Mouse (Mus musculus): ENCODE measurements around the gene Nek9. TPM values are rescaled to one million over a fixed set of nuclear protein-coding genes. Genes with fewer than 3 reads are reported as not detected.
A peak's percentile ranks its signal among the peaks of the same experiment; 100 is the strongest.

The Nek9 gene
- total and polyA plus RNA-seq, 2 experiments: 14.0 to 17.0 TPM

GRCm38 (mm10) chr12:85372068-85372665 lies 33.0 kb upstream of the Nek9 start:
- Histone ChIP-seq H3K36me3 (ENCODE audit: control insufficient read depth, insufficient read depth, low read length) (no peaks in the 10 kb centered on the region), H3K4me1 (ENCODE audit: control insufficient read depth, insufficient read depth, low read length) (peaks cover 29% of the 10 kb centered on the region), H3K79me2 (ENCODE audit: control insufficient read depth, insufficient read depth, low read length) (peaks cover 45% of the 10 kb centered on the region; the same call in 1 of the 2 replicates), H3K9ac (ENCODE audit: low read depth, low read length) (no peak overlapping the region), H3K27ac (replicated peaks; ENCODE audit: insufficient read depth, low read depth, low read length) (no peak overlapping the region), H3K4me3 (ENCODE audit: insufficient read depth, low read depth, low read length) (no peak overlapping the region), H3K27me3 (ENCODE audit: control insufficient read depth, insufficient read depth, low read length) (no peaks in the 10 kb centered on the region)
- WGBS: 63% methylated on average over 8 of the region's 8 CpGs
- TF ChIP-seq POLR2A (IDR thresholded peaks at IDR 0.05; ENCODE audit: extremely low read depth, insufficient read depth, low read length): no peak
- TF ChIP-seq CTCF (IDR thresholded peaks at IDR 0.05; ENCODE audit: low read depth, low read length): no peak
- peak; percentile 31 for DNase-seq (ENCODE audit: extremely low read depth, low read depth, low spot score)

- Histone ChIP-seq H3K4me3 (ENCODE audit: insufficient read depth, low read depth, low read length) (no peak overlapping the region), H3K27ac (replicated peaks; ENCODE audit: insufficient read depth, low read depth, low read length) (no peak overlapping the region), H3K27me3 (ENCODE audit: control insufficient read depth, insufficient read depth, low read length) (no peaks in the 10 kb centered on the region), H3K4me1 (ENCODE audit: control insufficient read depth, insufficient read depth, low read length) (peaks cover 34% of the 10 kb centered on the region), H3K9ac (ENCODE audit: low read depth, low read length) (no peak overlapping the region), H3K36me3 (ENCODE audit: control insufficient read depth, insufficient read depth, low read length) (no peaks in the 10 kb centered on the region), H3K79me2 (ENCODE audit: control insufficient read depth, insufficient read depth, low read length) (peaks cover 58% of the 10 kb centered on the region; the same call in 1 of the 2 replicates)
- DNase-seq (ENCODE audit: extremely low read depth, low read depth, low spot score): no peak
- 25% methylated on average over 6 of the region's 6 CpGs for WGBS
- TF ChIP-seq CTCF (IDR thresholded peaks at IDR 0.05; ENCODE audit: low read depth, low read length) (no peak), POLR2A (IDR thresholded peaks at IDR 0.05; ENCODE audit: extremely low read depth, insufficient read depth, low read length) (no peak)
Measured at GRCm38 (mm10) chr12:85368441-85369063, 29.4 kb upstream of the Nek9 start.

GRCm38 (mm10) chr12:85366271-85366670 lies 27.1 kb upstream of the Nek9 start:
- TF ChIP-seq CTCF (IDR thresholded peaks at IDR 0.05; ENCODE audit: low read depth, low read length) (0 out of 2 replicates have a peak, but pooled peaks have one; percentile 22), POLR2A (IDR thresholded peaks at IDR 0.05; ENCODE audit: extremely low read depth, insufficient read depth, low read length) (no peak)
- H3K4me3 ChIP-seq (ENCODE audit: insufficient read depth, low read depth, low read length): no peak overlapping the region
- DNase-seq (ENCODE audit: extremely low read depth, low read depth, low spot score): no peak
- H3K27me3 ChIP-seq (ENCODE audit: control insufficient read depth, insufficient read depth, low read length): no peaks in the 10 kb centered on the region
- H3K9ac ChIP-seq (ENCODE audit: low read depth, low read length): no peak overlapping the region
- peaks cover 56% of the 10 kb centered on the region for H3K79me2 ChIP-seq (ENCODE audit: control insufficient read depth, insufficient read depth, low read length)
- H3K27ac ChIP-seq (replicated peaks; ENCODE audit: insufficient read depth, low read depth, low read length): no peak overlapping the region
- 40% methylated on average over 3 of the region's 3 CpGs for WGBS
- H3K36me3 ChIP-seq (ENCODE audit: control insufficient read depth, insufficient read depth, low read length): no peaks in the 10 kb centered on the region
- H3K4me1 ChIP-seq (ENCODE audit: control insufficient read depth, insufficient read depth, low read length): peaks cover 24% of the 10 kb centered on the region

GRCm38 (mm10) chr12:85362510-85362909 lies 23.3 kb upstream of the Nek9 start:
- Histone ChIP-seq H3K4me1 (ENCODE audit: control insufficient read depth, insufficient read depth, low read length) (peaks cover 6% of the 10 kb centered on the region), H3K27me3 (ENCODE audit: control insufficient read depth, insufficient read depth, low read length) (no peaks in the 10 kb centered on the region), H3K36me3 (ENCODE audit: control insufficient read depth, insufficient read depth, low read length) (no peaks in the 10 kb centered on the region), H3K79me2 (ENCODE audit: control insufficient read depth, insufficient read depth, low read length) (peaks cover 51% of the 10 kb centered on the region), H3K9ac (ENCODE audit: low read depth, low read length) (no peak overlapping the region), H3K27ac (replicated peaks; ENCODE audit: insufficient read depth, low read depth, low read length) (no peak overlapping the region), H3K4me3 (ENCODE audit: insufficient read depth, low read depth, low read length) (no peak overlapping the region)
- 74% methylated on average over 4 of the region's 4 CpGs for WGBS
- TF ChIP-seq CTCF (IDR thresholded peaks at IDR 0.05; ENCODE audit: low read depth, low read length) (no peak), POLR2A (IDR thresholded peaks at IDR 0.05; ENCODE audit: extremely low read depth, insufficient read depth, low read length) (no peak)
- no peak for DNase-seq (ENCODE audit: extremely low read depth, low read depth, low spot score)

- peaks cover 47% of the 10 kb centered on the region for H3K79me2 ChIP-seq (ENCODE audit: control insufficient read depth, insufficient read depth, low read length)
- H3K27ac ChIP-seq (replicated peaks; ENCODE audit: insufficient read depth, low read depth, low read length): no peak overlapping the region
- H3K9ac ChIP-seq (ENCODE audit: low read depth, low read length): no peak overlapping the region
- no peak for DNase-seq (ENCODE audit: extremely low read depth, low read depth, low spot score)
- TF ChIP-seq POLR2A (IDR thresholded peaks at IDR 0.05; ENCODE audit: extremely low read depth, insufficient read depth, low read length) (no peak), CTCF (IDR thresholded peaks at IDR 0.05; ENCODE audit: low read depth, low read length) (no peak)
- H3K36me3 ChIP-seq (ENCODE audit: control insufficient read depth, insufficient read depth, low read length): no peaks in the 10 kb centered on the region
- H3K4me1 ChIP-seq (ENCODE audit: control insufficient read depth, insufficient read depth, low read length): peaks cover 2% of the 10 kb centered on the region
- H3K4me3 ChIP-seq (ENCODE audit: insufficient read depth, low read depth, low read length): no peak overlapping the region
- no peaks in the 10 kb centered on the region for H3K27me3 ChIP-seq (ENCODE audit: control insufficient read depth, insufficient read depth, low read length)
Measured at GRCm38 (mm10) chr12:85361580-85361979, 22.4 kb upstream of the Nek9 start.

- no peak overlapping the region for H3K27ac ChIP-seq (replicated peaks; ENCODE audit: insufficient read depth, low read depth, low read length)
Measured at GRCm38 (mm10) chr12:85361165-85361564, 22.0 kb upstream of the Nek9 start.

More at GRCm38 (mm10) chr12:85361165-85361564, 22.0 kb upstream of the Nek9 start:
- Histone ChIP-seq H3K79me2 (ENCODE audit: control insufficient read depth, insufficient read depth, low read length) (peaks cover 47% of the 10 kb centered on the region), H3K4me1 (ENCODE audit: control insufficient read depth, insufficient read depth, low read length) (no peaks in the 10 kb centered on the region; the same call in 1 of the 2 replicates), H3K27me3 (ENCODE audit: control insufficient read depth, insufficient read depth, low read length) (no peaks in the 10 kb centered on the region), H3K9ac (ENCODE audit: low read depth, low read length) (no peak overlapping the region), H3K4me3 (ENCODE audit: insufficient read depth, low read depth, low read length) (no peak overlapping the region), H3K36me3 (ENCODE audit: control insufficient read depth, insufficient read depth, low read length) (no peaks in the 10 kb centered on the region)
- 79% methylated on average over 3 of the region's 3 CpGs for WGBS
- DNase-seq (ENCODE audit: extremely low read depth, low read depth, low spot score): no peak
- TF ChIP-seq POLR2A (IDR thresholded peaks at IDR 0.05; ENCODE audit: extremely low read depth, insufficient read depth, low read length) (no peak), CTCF (IDR thresholded peaks at IDR 0.05; ENCODE audit: low read depth, low read length) (no peak)

Measured in liver, adult 2 months (tissue).